Mouse (Mus musculus) lung, embryonic 14.5 days (tissue): ENCODE data around the gene Pcsk6. TPM values are rescaled to one million over a fixed set of nuclear protein-coding genes. Genes with fewer than 3 reads are reported as not detected.

ENCODE experiments used
- ATAC-seq: fragments of 200-750 bp; cut with Nextera tagmentation; 2 replicates; pipeline ENCODE4 v1.8.0; 2017; ENCODE audit warnings: mild to moderate bottlenecking, moderate TSS enrichment, moderate library complexity; ENCODE audit not compliant: insufficient read depth
- DNase-seq: peaks from one replicate; pipeline ENCODE4 v3.0.0-alpha.2; 2015
- H3K27ac ChIP-seq: fragments of 300-500 bp; sonication (generic); 2 replicates; pipeline ENCODE4 v1.5.1; 2014; ENCODE audit warnings: low read depth, mild to moderate bottlenecking, moderate library complexity
- H3K27me3 ChIP-seq: fragments of 300-500 bp; sonication (generic); 2 replicates; pipeline ENCODE4 v1.6.1; 2014; ENCODE audit warnings: low read length, control low read depth; ENCODE audit not compliant: insufficient read depth
- H3K36me3 ChIP-seq: fragments of 300-500 bp; sonication (generic); 2 replicates; pipeline ENCODE4 v1.6.1; 2014; ENCODE audit warnings: control low read depth; ENCODE audit not compliant: insufficient read depth
- H3K4me1 ChIP-seq: fragments of 300-500 bp; sonication (generic); 2 replicates; pipeline ENCODE4 v1.6.1; 2014; ENCODE audit warnings: antibody characterized with exemption, control low read depth; ENCODE audit not compliant: insufficient read depth
- H3K4me2 ChIP-seq: fragments of 300-500 bp; sonication (generic); 2 replicates; pipeline ENCODE4 v1.6.1; 2014; ENCODE audit warnings: mild to moderate bottlenecking
- H3K4me3 ChIP-seq: fragments of 300-500 bp; sonication (generic); 2 replicates; pipeline ENCODE4 v1.5.1; 2014; ENCODE audit warnings: low read depth, low read length
- H3K9ac ChIP-seq: fragments of 300-500 bp; sonication (generic); 2 replicates; pipeline ENCODE4 v1.6.1; 2014
- H3K9me3 ChIP-seq: fragments of 300-500 bp; sonication (generic); 2 replicates; pipeline ENCODE4 v1.6.1; 2016; ENCODE audit warnings: low read depth, low read length, control low read depth
- CTCF ChIP-seq: IDR thresholded peaks from 2 replicates; pipeline ENCODE4 v1.5.1; 2016; ENCODE audit warnings: antibody characterized with exemption, low read depth
- WGBS: fragments of 180-500 bp; shearing (Covaris S2); extraction: QIAGEN DNeasy Blood & Tissue Kit; methylation state at CpG from one replicate; pipeline ENCODE4 v1.1.7; 2014; 5-methylcytosine and 5-hydroxymethylcytosine counted together
- polyA plus RNA-seq: library from polyadenylated mRNA; unstranded; fragments of >200 nt; fragmentation: Nextera tagmentation; extraction: Ambion mirVana; gene quantifications from 2 replicates; pipeline ENCODE4 v1.2.1, GENCODE M21; 2014

Pcsk6 gene
- polyA plus RNA-seq, 1 experiment from 2014 or later, result 9.2 TPM

DNA sequence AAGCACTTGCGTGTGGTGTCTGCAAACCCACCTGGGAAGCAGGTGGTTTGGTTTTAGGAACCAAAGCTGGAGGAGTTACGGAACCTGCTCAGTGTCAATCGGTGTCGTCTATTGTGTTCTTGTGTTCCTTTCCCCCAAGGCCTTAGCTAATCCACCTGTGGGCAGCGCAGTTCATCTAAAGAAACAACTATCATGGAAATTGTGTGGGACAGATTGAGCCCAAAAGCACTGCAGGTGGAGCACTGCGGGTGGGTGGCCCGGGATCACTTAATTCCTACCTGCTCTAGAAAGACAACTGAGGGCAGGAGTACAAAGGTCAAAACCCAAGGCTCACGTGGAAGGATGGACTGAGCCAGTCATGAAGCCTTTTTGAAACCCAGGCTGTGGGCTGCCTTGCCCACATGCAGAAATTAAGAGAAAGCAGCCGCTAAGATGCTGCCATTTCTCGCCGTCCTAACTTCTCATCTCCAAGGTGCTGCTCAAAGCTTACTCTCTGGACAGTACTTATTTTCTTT lies 229.2 kb downstream of the Pcsk6 start:
- no peak overlapping the region for H3K27ac ChIP-seq
- ATAC-seq (no peak), DNase-seq (no peak)
- no peak for TF ChIP-seq CTCF
- no peaks in the 10 kb centered on the region for H3K27me3 ChIP-seq
- no peak overlapping the region for H3K4me3 ChIP-seq
- H3K4me1 ChIP-seq, result no peaks in the 10 kb centered on the region
- no peak overlapping the region for H3K9ac ChIP-seq
- no peaks in the 10 kb centered on the region for H3K9me3 ChIP-seq
- H3K4me2 ChIP-seq, result no peak overlapping the region
- peaks cover 69% of the 10 kb centered on the region for H3K36me3 ChIP-seq
- 84% methylated on average over 11 of the region's 11 CpGs for WGBS

DNA sequence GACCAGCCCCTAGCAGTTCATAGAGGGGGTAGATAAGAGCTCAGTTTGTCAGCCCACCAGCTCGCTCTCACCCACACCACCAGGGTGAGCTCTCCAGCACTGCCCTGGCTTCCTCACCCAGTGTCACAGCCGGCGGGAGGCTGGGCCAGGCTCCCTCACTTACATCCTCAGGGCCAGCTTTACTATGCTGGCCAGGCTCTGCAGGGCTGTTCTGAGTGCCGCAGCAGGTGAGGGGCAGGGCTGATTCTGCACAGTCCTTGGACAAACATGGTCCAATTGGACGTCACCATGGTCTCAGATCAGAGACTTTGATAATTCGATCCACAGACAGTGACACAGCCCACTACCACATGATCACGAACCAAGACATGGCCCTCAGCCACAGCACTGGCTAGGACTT lies 230.0 kb downstream of the Pcsk6 start:
- Histone ChIP-seq H3K4me1 (no peaks in the 10 kb centered on the region), H3K9me3 (no peaks in the 10 kb centered on the region), H3K4me2 (no peak overlapping the region), H3K27me3 (no peaks in the 10 kb centered on the region), H3K36me3 (peaks cover 61% of the 10 kb centered on the region), H3K27ac (no peak overlapping the region), H3K9ac (no peak overlapping the region), H3K4me3 (no peak overlapping the region)
- 84% methylated on average over 7 of the region's 7 CpGs for WGBS
- ATAC-seq, result no peak
- no peak for DNase-seq
- TF ChIP-seq CTCF, result no peak

- 84% methylated on average over 8 of the region's 8 CpGs for WGBS
- Histone ChIP-seq H3K4me1 (no peaks in the 10 kb centered on the region), H3K36me3 (peaks cover 50% of the 10 kb centered on the region), H3K27me3 (no peaks in the 10 kb centered on the region), H3K9ac (no peak overlapping the region), H3K4me2 (no peak overlapping the region), H3K27ac (no peak overlapping the region), H3K9me3 (no peaks in the 10 kb centered on the region), H3K4me3 (no peak overlapping the region)
- ATAC-seq (no peak), DNase-seq (no peak)
- no peak for TF ChIP-seq CTCF
Measured at GRCm38 (mm10) chr7:66092656-66093055, 231.1 kb downstream of the Pcsk6 start.

- H3K4me1 ChIP-seq, result no peaks in the 10 kb centered on the region
- no peak overlapping the region for H3K9ac ChIP-seq
- H3K27ac ChIP-seq, result no peak overlapping the region
- H3K4me3 ChIP-seq, result no peak overlapping the region
- 60% methylated on average over 5 of the region's 5 CpGs for WGBS
- H3K36me3 ChIP-seq, result peaks cover 35% of the 10 kb centered on the region
- H3K4me2 ChIP-seq, result no peak overlapping the region
- DNase-seq (no peak), ATAC-seq (no peak)
- no peak for TF ChIP-seq CTCF
- H3K27me3 ChIP-seq, result no peaks in the 10 kb centered on the region
- H3K9me3 ChIP-seq, result no peaks in the 10 kb centered on the region
Measured at GRCm38 (mm10) chr7:66094141-66094540, 232.6 kb downstream of the Pcsk6 start.

DNA sequence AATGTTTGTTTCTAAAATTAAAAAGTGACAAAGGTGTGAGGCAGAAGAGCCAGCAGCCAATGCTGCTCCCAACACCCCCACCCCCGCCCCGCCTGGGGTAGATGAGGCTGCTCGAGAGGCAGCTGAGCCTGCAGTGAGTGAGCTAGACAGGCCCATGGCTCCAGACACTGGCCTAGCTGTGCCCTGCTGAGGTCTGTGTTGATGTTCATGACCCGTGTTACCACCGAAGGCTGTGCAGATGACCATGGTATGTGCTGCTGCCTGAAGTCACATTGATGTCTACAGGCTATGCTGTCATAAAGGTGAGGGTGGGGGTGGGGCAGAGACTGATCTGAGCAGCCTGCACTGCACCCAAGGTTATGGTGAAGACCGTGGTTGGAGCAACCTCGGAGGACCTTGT lies 237.3 kb downstream of the Pcsk6 start:
- Histone ChIP-seq H3K9me3 (no peaks in the 10 kb centered on the region), H3K4me3 (no peak overlapping the region), H3K4me1 (no peaks in the 10 kb centered on the region), H3K9ac (no peak overlapping the region), H3K4me2 (no peak overlapping the region), H3K27me3 (no peaks in the 10 kb centered on the region), H3K36me3 (no peaks in the 10 kb centered on the region), H3K27ac (no peak overlapping the region)
- no peak for DNase-seq
- TF ChIP-seq CTCF, result no peak
- WGBS, result 70% methylated on average over 7 of the region's 7 CpGs
- ATAC-seq, result no peak

Other genes starting within 250 kb of the Pcsk6 start
- 9.1 and 10.4 TPM in 2 replicates for gene Tarsl2, start 216.8 kb upstream of the Pcsk6 start, polyA plus RNA-seq
- 70.4 and 76.3 TPM in 2 replicates for gene Tm2d3, start 170.6 kb upstream of the Pcsk6 start, polyA plus RNA-seq
- not detected in 2 replicates for gene Gm45213, start 181.9 kb downstream of the Pcsk6 start, polyA plus RNA-seq
- 196 and 200 TPM in 2 replicates for gene Snrpa1, start 197.3 kb downstream of the Pcsk6 start, polyA plus RNA-seq
- 95.3 and 102 TPM in 2 replicates for gene Selenos, start 217.9 kb downstream of the Pcsk6 start, polyA plus RNA-seq
- 29.0 and 29.9 TPM in 2 replicates for gene Chsy1, start 247.8 kb downstream of the Pcsk6 start, polyA plus RNA-seq